Mouse (Mus musculus) R1 (cell line): ENCODE measurements around the gene Snrpg.

Experiments
- DNase-seq: peaks from one replicate; pipeline ENCODE4 v3.0.0-alpha.2; 2018; ENCODE audit warnings: low read depth, low spot score

Snrpg gene

GRCm38 (mm10) chr6:86398986-86399385, 27.9 kb downstream of the Snrpg start:
- DNase-seq: no peak

DNA sequence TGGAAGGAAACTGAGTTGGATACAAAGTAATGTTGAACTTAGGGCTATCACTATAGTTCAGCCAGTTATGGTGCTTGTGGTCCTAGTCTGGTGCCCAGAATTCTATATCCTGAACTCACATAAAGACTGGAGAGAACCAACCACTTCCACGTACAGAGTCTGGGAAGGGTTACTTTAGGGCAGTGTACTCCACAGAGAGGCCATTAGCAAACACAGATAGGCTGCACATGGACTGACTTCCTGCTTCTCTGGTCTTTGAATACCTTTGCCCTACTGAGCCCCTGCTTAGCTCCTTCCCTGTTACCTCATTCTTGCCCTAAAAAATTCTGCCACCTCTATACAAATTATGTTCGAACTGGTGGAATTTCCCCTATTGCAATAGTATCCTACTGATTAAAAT, 28.9 kb downstream of the Snrpg start:
- no peak for DNase-seq

GRCm38 (mm10) chr6:86400972-86401371, 29.9 kb downstream of the Snrpg start:
- peak; percentile 90 for DNase-seq

DNA sequence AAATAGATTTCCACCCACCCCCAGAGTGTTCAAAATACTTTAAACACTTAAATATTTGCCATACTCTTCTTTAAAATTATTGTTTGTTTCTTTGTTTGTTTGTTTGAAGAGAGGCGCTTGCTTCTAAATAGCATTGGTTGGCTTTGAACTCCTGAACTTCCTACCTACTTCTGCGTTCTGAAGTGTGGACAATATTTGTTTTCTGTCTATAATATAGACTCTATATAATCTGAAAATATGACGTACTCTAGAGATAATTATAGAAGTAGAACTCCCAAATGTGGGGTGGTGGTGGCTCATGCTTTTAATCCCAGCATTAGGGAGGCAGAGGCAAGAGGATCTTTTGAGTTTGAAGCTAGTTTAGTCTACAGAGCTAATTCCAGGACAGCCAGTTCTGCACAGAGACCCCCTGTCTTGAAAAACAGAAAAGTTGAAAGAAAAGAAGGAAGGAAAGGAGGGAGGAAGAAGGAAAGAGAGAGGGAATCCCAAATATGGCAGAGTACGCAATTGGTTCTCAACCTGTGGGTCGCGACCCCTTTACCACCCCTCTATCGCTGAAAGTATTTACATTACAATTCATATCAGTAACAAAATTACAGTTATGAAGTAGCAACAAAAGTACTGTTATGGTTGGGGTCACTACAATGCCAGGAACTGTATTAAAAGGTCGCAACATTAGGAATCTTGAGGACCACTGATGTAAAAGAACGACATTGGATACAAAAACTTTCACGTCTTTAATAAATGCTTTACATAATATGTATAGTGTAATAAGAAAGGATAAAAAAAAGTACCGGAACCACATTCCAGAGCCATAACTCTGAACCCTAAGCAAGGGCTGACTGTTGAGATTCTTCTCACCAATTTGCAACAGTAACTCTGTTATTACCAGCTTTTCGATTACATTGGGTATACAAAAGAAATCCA, 31.8 kb downstream of the Snrpg start:
- no peak for DNase-seq

DNA sequence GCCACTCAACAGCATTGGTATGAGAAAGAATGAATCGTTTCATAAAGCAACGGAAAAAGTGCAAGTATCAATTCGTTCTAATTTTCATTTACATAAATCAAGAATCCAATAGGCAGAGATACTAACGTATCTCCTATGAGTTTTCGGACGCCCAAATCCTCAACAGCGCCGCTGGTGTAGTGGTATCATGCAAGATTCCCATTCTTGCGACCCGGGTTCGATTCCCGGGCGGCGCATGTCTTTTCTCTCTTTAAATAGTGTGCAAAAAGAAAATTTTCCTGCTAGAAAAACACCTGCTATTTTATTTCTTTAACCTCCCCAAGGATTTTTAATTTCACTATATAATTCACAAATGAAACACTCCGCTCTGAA, 32.6 kb downstream of the Snrpg start:
- DNase-seq: peak; percentile 84

GRCm38 (mm10) chr6:86404100-86404861, 33.2 kb downstream of the Snrpg start, which contains the start of gene Tia1:
Gene Tia1 (plus strand): TSS chr6:86404219.
- DNase-seq: peak; percentile 98

GRCm38 (mm10) chr6:86404996-86405395, 33.9 kb downstream of the Snrpg start:
- peak; percentile 59 for DNase-seq

DNA sequence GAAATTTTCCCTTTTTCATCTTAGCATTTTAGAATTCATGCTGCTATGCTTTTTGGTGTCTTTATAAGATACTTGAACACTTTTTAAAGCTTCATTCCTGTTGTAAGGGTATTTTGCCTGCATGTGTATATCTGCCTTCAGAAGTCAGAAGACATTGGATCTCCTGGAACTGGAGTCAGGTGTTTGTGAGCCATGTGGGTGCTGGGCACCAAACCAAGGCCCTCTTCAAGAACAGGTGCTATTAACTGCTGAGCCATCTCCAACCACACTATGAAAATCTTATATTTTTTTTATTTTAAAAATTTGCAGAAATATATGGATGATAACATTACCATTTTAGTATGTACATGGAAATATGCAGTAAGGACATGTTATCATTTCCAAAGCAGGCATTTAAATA, 35.2 kb downstream of the Snrpg start:
- no peak for DNase-seq

DNA sequence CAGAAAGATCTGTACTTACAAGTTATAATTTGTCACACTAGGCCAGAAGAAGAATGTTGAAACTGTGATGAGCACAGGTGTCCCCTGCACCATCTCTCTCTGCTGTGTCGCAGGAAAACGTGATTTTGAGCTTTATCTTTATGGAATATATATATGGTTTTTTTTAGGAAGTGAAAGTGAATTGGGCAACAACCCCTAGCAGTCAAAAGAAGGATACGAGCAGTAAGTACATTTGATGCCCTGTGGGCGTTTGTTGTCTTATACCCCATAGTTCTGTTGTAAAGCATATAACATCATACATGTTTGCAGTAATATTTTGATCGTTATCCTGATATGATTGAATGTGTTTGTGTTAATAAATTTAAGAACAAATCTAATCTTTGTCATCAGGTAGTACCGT, 47.6 kb downstream of the Snrpg start:
- DNase-seq: no peak

- DNase-seq: no peak
These were observed 48.1 kb downstream of the Snrpg start for GRCm38 (mm10) chr6:86419239-86419638.

- peak; percentile 86 for DNase-seq
These were observed 49.4 kb downstream of the Snrpg start for GRCm38 (mm10) chr6:86420491-86420890.

DNA sequence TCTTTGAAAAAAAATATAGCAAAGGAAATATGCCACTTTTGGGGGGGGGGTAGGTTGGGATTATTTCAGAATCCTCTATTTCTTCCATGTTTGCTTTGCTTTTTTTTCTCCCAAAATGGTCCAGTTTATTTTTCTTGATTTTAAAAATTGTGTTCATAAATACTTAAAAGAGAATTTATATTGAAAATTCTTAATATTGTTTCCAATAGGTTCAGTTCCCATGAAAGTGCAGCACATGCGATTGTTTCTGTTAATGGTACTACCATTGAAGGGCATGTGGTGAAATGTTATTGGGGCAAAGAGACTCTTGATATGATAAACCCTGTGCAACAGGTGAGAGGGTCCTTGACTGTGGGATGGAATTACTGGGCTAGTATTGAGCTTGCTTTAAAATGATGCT, 55.3 kb downstream of the Snrpg start, which contains the start of gene Gm44790:
Gm44790 (plus strand) TSS at position 301 of the 400 bp plus-strand sequence.
- no peak for DNase-seq
